Mouse (Mus musculus): Measurements from ENCODE around the gene Cd200r4. TPM values are rescaled to one million over a fixed set of nuclear protein-coding genes. Genes with fewer than 3 reads are reported as not detected.

Cd200r4 gene
- polyA plus RNA-seq, 2 experiments from 2014 or later = 4.5 to 5.4 TPM

DNA sequence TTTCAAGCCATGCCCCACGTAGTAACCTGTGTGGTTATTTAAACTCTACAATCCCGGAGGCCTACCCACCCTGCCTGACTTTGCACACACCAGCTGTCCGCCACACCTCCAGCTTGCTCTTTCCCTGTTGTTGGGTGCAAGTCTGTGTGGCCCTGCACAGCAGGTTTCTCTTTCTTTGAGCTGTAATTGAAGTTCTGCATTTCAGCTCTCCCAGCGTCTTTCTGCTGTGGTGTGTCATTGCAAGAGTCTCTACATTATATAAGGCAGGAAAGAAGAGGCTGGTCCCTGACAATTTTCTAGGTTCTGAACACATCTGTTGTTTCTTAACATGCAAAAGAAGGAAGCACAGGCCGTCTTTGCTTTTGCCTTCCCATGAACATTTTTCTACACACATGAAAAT, 65.1 kb downstream of the Cd200r4 start:
- ATAC-seq = no peak

DNA sequence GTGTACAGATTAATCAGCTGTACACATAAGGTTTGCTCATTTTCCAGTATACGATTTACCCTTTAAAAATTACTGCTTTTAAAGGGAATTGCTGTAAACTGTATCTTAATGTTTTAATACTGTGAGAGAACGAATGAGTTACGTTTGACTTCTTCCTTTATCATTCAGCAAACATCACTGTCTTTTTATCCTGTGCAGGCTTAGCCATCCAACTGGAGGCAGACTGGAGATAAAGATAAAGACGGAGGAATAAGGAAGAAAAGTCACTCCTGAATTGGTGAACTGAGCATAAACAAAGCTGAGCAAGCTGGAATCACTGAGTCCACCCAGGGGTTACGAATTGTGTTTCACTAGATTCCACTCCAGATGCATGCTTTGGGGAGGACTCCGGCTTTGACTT, 66.1 kb downstream of the Cd200r4 start:
- ATAC-seq = no peak

Other genes with a start within 250 kb of the Cd200r4 start
- 1 to 10 TPM; 5.7 to 5.8 TPM for gene Nepro, start 87.4 kb upstream of the Cd200r4 start, polyA plus RNA-seq (2017; shearing (Covaris generic))
- 10 to 100 TPM; 34.5 to 43.4 TPM for gene Gtpbp8, start 65.4 kb upstream of the Cd200r4 start, polyA plus RNA-seq (2017; shearing (Covaris generic))
- gene Cd200r1, start 46.0 kb upstream of the Cd200r4 start, polyA plus RNA-seq (2017; shearing (Covaris generic)) = 10 to 100 TPM; 39.1 to 40.4 TPM
- gene Cd200r2, start 55.4 kb downstream of the Cd200r4 start, polyA plus RNA-seq (2017; shearing (Covaris generic)) = not detected
- 1 to 10 TPM in 1 of 2 experiments, under 1 TPM in 1; 0.57 to 1.1 TPM for gene Cd200r3, start 131.9 kb downstream of the Cd200r4 start, polyA plus RNA-seq (2017; shearing (Covaris generic))